Mouse (Mus musculus) cortical plate, adult 2 months (tissue): ENCODE results near the gene Anxa3.

Experiments used
- CTCF ChIP-seq: fragments of 200-500 bp; IDR thresholded peaks from 2 replicates; pipeline ENCODE4 v1.5.1; 2011; ENCODE audit warnings: mild to moderate bottlenecking, control low read depth, low read length; ENCODE audit not compliant: insufficient read depth; ENCODE audit errors: extremely low read depth
- POLR2A ChIP-seq: fragments of 200-500 bp; IDR thresholded peaks from 2 replicates; pipeline ENCODE4 v1.6.1; 2011; ENCODE audit warnings: mild to moderate bottlenecking, low read length, control low read depth; ENCODE audit not compliant: insufficient read depth; ENCODE audit errors: extremely low read depth

DNA sequence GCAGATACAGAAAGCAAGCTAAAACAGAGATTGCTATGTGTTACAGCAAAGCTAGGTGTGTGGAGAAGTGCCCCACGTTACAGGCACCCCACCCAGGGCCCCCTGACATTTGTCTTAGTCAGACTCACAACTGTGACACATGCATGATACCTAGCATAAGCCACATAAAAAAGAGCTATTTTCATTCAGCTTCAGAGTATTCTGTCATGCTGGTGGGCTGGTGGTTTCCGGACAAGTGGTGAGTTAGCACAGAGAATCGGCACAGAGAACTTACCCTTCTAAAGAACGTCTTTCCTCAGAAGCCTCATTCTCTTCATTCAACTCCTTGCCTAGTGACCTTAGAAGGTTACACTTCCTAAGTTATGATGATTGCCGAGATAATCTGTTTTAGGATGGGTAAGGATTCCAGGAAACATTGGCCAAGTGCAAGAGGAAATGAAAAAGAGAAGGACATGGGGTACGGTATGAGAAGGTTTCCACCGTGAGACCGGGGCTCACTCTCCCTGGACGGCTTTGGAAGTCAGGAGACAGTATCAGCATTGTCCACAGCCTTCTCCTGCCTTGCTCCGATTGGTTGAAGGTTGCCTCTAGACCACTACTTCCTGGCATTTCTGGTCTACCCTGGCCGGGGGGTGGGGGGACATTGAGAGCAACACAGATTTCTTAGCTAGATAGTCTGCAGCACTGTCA is 85.9 kb downstream of the Anxa3 start:
- TF ChIP-seq CTCF = no peak
- TF ChIP-seq POLR2A = no peak
